Mouse (Mus musculus) forebrain, embryonic 15.5 days (tissue): ENCODE measurements around the gene Fbxl3. TPM values are rescaled to one million over a fixed set of nuclear protein-coding genes. Genes with fewer than 3 reads are reported as not detected.
A peak's percentile ranks its signal among the peaks of the same experiment; 100 is the strongest.

Experiments
- ATAC-seq: fragments of 200-750 bp; cut with Nextera tagmentation; replicated peaks from 2 replicates; pipeline ENCODE4 v1.8.0; 2017; ENCODE audit warnings: mild to moderate bottlenecking, moderate TSS enrichment, moderate library complexity
- H3K27ac ChIP-seq: fragments of 300-500 bp; sonication (generic); replicated peaks from 2 replicates; pipeline ENCODE4 v1.5.1; 2015; ENCODE audit warnings: mild to moderate bottlenecking, inconsistent platforms
- H3K27me3 ChIP-seq: fragments of 300-500 bp; sonication (generic); 2 replicates; pipeline ENCODE4 v1.6.1; 2015; ENCODE audit warnings: inconsistent platforms
- H3K36me3 ChIP-seq: fragments of 300-500 bp; sonication (generic); 2 replicates; pipeline ENCODE4 v1.6.1; 2015; ENCODE audit warnings: mild to moderate bottlenecking, inconsistent platforms
- H3K4me1 ChIP-seq: fragments of 300-500 bp; sonication (generic); 2 replicates; pipeline ENCODE4 v1.6.1; 2015; ENCODE audit warnings: inconsistent platforms
- H3K4me2 ChIP-seq: fragments of 300-500 bp; sonication (generic); replicated peaks from 2 replicates; pipeline ENCODE4 v1.6.1; 2015; ENCODE audit warnings: mild to moderate bottlenecking, inconsistent platforms
- H3K4me3 ChIP-seq: fragments of 300-500 bp; sonication (generic); 2 replicates; pipeline ENCODE4 v1.5.1; 2015; ENCODE audit warnings: mild to moderate bottlenecking, inconsistent platforms
- H3K9ac ChIP-seq: fragments of 300-500 bp; sonication (generic); replicated peaks from 2 replicates; pipeline ENCODE4 v1.6.1; 2015; ENCODE audit warnings: mild to moderate bottlenecking, inconsistent platforms
- H3K9me3 ChIP-seq: fragments of 300-500 bp; sonication (generic); 2 replicates; pipeline ENCODE4 v1.6.1; 2016; ENCODE audit warnings: inconsistent platforms
- WGBS: fragments of 180-500 bp; shearing (Covaris S2); methylation state at CpG from one replicate; pipeline ENCODE4 v1.1.7; 2015; ENCODE audit warnings: mixed read lengths; 5-methylcytosine and 5-hydroxymethylcytosine counted together
- polyA plus RNA-seq: library from polyadenylated mRNA; unstranded; fragments of >200 nt; fragmentation: Nextera tagmentation; extraction: Ambion mirVana; gene quantifications from 2 replicates; pipeline ENCODE4 v1.2.1, GENCODE M21; 2015

The Fbxl3 gene
- polyA plus RNA-seq, 1 experiment from 2014 or later = 30.3 TPM

GRCm38 (mm10) chr14:103079209-103079977 is 20.0 kb downstream of the Fbxl3 start:
- no peak overlapping the region for H3K4me3 ChIP-seq
- no peak overlapping the region for H3K9ac ChIP-seq
- H3K9me3 ChIP-seq = no peaks in the 10 kb centered on the region
- ATAC-seq = peak; percentile 66
- no peak overlapping the region for H3K4me2 ChIP-seq
- H3K4me1 ChIP-seq = peaks cover 7% of the 10 kb centered on the region; the same call in 1 of the 2 replicates
- H3K27me3 ChIP-seq = no peaks in the 10 kb centered on the region
- H3K36me3 ChIP-seq = peaks cover 24% of the 10 kb centered on the region
- H3K27ac ChIP-seq = no peak overlapping the region
- WGBS = 69% methylated on average over 9 of the region's 9 CpGs

- WGBS = 87% methylated on average over 16 of the region's 16 CpGs
- Histone ChIP-seq H3K27ac (no peak overlapping the region; the same call in 1 of the 2 replicates), H3K4me2 (no peak overlapping the region), H3K4me1 (peaks cover 7% of the 10 kb centered on the region; the same call in 1 of the 2 replicates), H3K27me3 (no peaks in the 10 kb centered on the region), H3K36me3 (peaks cover 22% of the 10 kb centered on the region), H3K9ac (no peak overlapping the region), H3K9me3 (no peaks in the 10 kb centered on the region), H3K4me3 (no peak overlapping the region)
- 0 out of 2 replicates have a peak, but pooled peaks have one; percentile 23 for ATAC-seq
Measured at GRCm38 (mm10) chr14:103078006-103078912, 21.1 kb downstream of the Fbxl3 start.

- H3K27me3 ChIP-seq = no peaks in the 10 kb centered on the region
- WGBS = 94% methylated on average over 9 of the region's 9 CpGs
- H3K9ac ChIP-seq = no peak overlapping the region
- H3K9me3 ChIP-seq = no peaks in the 10 kb centered on the region
- ATAC-seq = no peak
- H3K4me1 ChIP-seq = peaks cover 7% of the 10 kb centered on the region; the same call in 1 of the 2 replicates
- no peak overlapping the region for H3K4me2 ChIP-seq
- no peak overlapping the region for H3K27ac ChIP-seq
- H3K4me3 ChIP-seq = no peak overlapping the region
- peaks cover 15% of the 10 kb centered on the region; the same call in 1 of the 2 replicates for H3K36me3 ChIP-seq
Measured at GRCm38 (mm10) chr14:103077272-103078005, 21.9 kb downstream of the Fbxl3 start.

- Histone ChIP-seq H3K27me3 (no peaks in the 10 kb centered on the region), H3K36me3 (peaks cover 15% of the 10 kb centered on the region; the same call in 1 of the 2 replicates), H3K9ac (no peak overlapping the region), H3K9me3 (no peaks in the 10 kb centered on the region), H3K4me1 (peaks cover 14% of the 10 kb centered on the region), H3K27ac (no peak overlapping the region), H3K4me2 (no peak overlapping the region), H3K4me3 (no peak overlapping the region)
- no peak for ATAC-seq
- WGBS = 83% methylated on average over 7 of the region's 7 CpGs
Measured at GRCm38 (mm10) chr14:103075166-103075565, 24.2 kb downstream of the Fbxl3 start.

GRCm38 (mm10) chr14:103073825-103074224 is 25.5 kb downstream of the Fbxl3 start:
- H3K4me1 ChIP-seq = peaks cover 7% of the 10 kb centered on the region
- WGBS = 77% methylated on average over 8 of the region's 8 CpGs
- ATAC-seq = no peak

GRCm38 (mm10) chr14:103072731-103073130 is 26.6 kb downstream of the Fbxl3 start:
- peaks cover 14% of the 10 kb centered on the region; the same call in 1 of the 2 replicates for H3K36me3 ChIP-seq
- H3K4me3 ChIP-seq = no peak overlapping the region
- peaks cover 7% of the 10 kb centered on the region for H3K4me1 ChIP-seq
- no peak for ATAC-seq
- WGBS = 88% methylated on average over 4 of the region's 4 CpGs
- H3K27me3 ChIP-seq = no peaks in the 10 kb centered on the region
- H3K27ac ChIP-seq = no peak overlapping the region
- H3K9me3 ChIP-seq = no peaks in the 10 kb centered on the region
- H3K9ac ChIP-seq = no peak overlapping the region
- no peak overlapping the region for H3K4me2 ChIP-seq

More at GRCm38 (mm10) chr14:103073825-103074224, 25.5 kb downstream of the Fbxl3 start:
- Histone ChIP-seq H3K27me3 (no peaks in the 10 kb centered on the region), H3K9ac (no peak overlapping the region), H3K27ac (no peak overlapping the region), H3K4me2 (no peak overlapping the region), H3K4me3 (no peak overlapping the region), H3K36me3 (peaks cover 15% of the 10 kb centered on the region; the same call in 1 of the 2 replicates), H3K9me3 (no peaks in the 10 kb centered on the region)

- no peak for ATAC-seq
- Histone ChIP-seq H3K9ac (no peak overlapping the region), H3K36me3 (peaks cover 5% of the 10 kb centered on the region; the same call in 1 of the 2 replicates), H3K27ac (no peak overlapping the region), H3K4me3 (no peak overlapping the region), H3K9me3 (no peaks in the 10 kb centered on the region), H3K27me3 (no peaks in the 10 kb centered on the region), H3K4me2 (no peak overlapping the region), H3K4me1 (peaks cover 7% of the 10 kb centered on the region)
- WGBS = 93% methylated on average over 12 of the region's 12 CpGs
Measured at GRCm38 (mm10) chr14:103071471-103071870, 27.9 kb downstream of the Fbxl3 start.

- Histone ChIP-seq H3K4me1 (peaks cover 7% of the 10 kb centered on the region), H3K9me3 (no peaks in the 10 kb centered on the region), H3K9ac (peak overlapping the region; percentile 62), H3K27me3 (no peaks in the 10 kb centered on the region), H3K4me2 (peak overlapping the region; percentile 87), H3K36me3 (0 out of 2 replicates have a peak, but pooled peaks cover 2% of the 10 kb centered on the region), H3K4me3 (peak overlapping the region; percentile 76), H3K27ac (no peak overlapping the region)
- WGBS = 5% methylated on average over 10 of the region's 10 CpGs
- no peak for ATAC-seq
Measured at GRCm38 (mm10) chr14:103070790-103071189, 28.6 kb downstream of the Fbxl3 start.

GRCm38 (mm10) chr14:103069864-103070611 is 29.3 kb downstream of the Fbxl3 start, which contains the start of gene Cln5:
TSS of gene Cln5 (plus strand) at chr14:103070216.
- Histone ChIP-seq H3K4me3 (peak within 1 kb of the TSS; percentile 76), H3K27me3 (no peaks in the 10 kb centered on the region), H3K27ac (peak within 1 kb of the TSS; percentile 66), H3K36me3 (0 out of 2 replicates have a peak, but pooled peaks cover 2% of the 10 kb centered on the region), H3K9me3 (no peaks in the 10 kb centered on the region), H3K9ac (peak within 1 kb of the TSS; percentile 62), H3K4me2 (peak within 1 kb of the TSS; percentile 87), H3K4me1 (peaks cover 10% of the 10 kb centered on the region)
- under 1% methylated on average over 65 of the region's 65 CpGs for WGBS
- peak; percentile 95 for ATAC-seq

GRCm38 (mm10) chr14:103069465-103069863 is 29.9 kb downstream of the Fbxl3 start:
- no peak for ATAC-seq
- peak overlapping the region; percentile 66 for H3K27ac ChIP-seq
- 10% methylated on average over 12 of the region's 12 CpGs for WGBS

More at GRCm38 (mm10) chr14:103069465-103069863, 29.9 kb downstream of the Fbxl3 start:
- peaks cover 10% of the 10 kb centered on the region for H3K4me1 ChIP-seq
- H3K4me2 ChIP-seq = peak overlapping the region; percentile 87
- H3K9me3 ChIP-seq = no peaks in the 10 kb centered on the region
- no peaks in the 10 kb centered on the region for H3K27me3 ChIP-seq
- H3K36me3 ChIP-seq = 0 out of 2 replicates have a peak, but pooled peaks cover 2% of the 10 kb centered on the region
- H3K4me3 ChIP-seq = peak overlapping the region; percentile 76
- H3K9ac ChIP-seq = peak overlapping the region; percentile 62
